Mouse (Mus musculus): Measurements from ENCODE around the gene Pde1b. TPM values are rescaled to one million over a fixed set of nuclear protein-coding genes. Genes with fewer than 3 reads are reported as not detected.

Gene Pde1b
- 0.08 TPM for polyA plus RNA-seq (2014; fragmentation: Illumina TruSeq; extraction: RNeasy Lipid Tissue Mini Kit (QIAGEN cat#74804); ENCODE audit: low read depth, low replicate concordance)

DNA sequence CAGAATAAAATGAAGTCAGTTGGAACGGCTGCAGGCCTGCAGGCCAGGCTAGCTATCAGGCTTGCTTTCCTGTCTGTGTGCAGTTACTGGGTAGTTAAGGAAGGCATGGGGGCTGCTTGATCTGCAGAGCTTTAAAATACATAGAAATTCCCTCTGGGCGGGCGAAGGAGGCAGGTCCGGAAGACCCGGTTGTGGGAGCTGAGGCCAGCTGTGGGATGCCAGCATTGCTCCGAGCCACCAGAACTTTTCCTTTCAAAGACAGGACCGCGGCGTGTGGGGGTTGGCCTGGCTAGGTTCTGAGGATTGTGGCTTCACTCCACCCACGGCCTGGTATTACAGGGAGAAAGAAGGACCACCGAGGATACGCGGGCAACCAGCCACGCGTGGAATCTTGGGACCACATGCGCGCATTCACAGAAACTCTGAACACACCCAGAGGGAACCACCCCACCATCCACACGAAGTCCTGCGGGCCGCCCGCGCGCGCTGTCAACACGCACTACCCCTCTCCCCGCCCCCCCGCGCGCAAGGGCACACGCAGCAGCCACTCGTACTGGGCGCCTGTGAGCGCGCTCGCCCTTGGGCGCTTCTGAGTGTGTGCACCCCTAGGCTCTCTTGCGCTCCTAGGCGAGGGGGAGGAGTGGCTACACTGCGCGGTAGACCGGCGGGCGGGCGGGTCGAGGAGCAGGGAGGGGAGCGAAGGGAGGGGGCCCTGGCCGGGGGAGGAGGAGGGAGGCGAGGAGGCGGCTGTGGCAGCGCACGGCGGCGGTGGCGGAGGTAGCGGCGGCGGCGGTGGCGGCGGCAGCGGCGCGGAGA lies at the start of gene Pde1b:
Pde1b (plus strand) TSS at position 600 of the 816 bp plus-strand sequence.

DNA sequence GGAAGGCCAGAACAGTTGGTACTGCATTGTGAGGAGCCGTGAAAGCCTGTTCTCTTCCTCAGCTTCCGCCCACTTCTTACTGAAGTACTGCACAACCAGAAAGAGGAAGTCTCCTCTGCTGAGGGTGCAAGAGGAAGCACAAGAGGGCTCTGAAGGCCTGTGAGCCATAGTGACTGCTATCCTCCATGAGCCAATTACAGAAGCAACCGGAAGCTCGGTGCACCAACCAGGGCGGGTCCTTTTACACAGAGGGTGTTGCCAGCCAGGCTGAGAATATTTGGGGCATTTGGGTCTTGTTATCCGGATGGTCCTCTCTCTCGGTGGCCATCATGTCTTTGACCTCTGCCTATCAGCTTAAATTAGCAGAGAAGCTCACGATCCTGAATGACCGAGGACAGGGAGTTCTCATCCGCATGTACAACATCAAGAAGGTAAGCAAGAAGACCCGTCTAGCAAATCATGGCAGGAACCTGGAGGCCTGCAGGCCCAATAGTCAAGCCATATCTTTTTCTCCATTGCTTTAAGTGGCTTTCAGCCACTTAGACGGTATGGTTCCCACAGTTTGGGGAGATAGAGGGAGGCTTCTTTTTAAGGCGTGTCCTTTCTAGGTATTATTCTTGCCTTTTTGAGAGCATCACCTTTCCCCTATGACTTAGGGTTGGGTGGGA lies 49.1 kb upstream of the Pde1b start, which contains the start of gene Nckap1l:
Nckap1l (plus strand) TSS at position 244 of the 668 bp plus-strand sequence.

DNA sequence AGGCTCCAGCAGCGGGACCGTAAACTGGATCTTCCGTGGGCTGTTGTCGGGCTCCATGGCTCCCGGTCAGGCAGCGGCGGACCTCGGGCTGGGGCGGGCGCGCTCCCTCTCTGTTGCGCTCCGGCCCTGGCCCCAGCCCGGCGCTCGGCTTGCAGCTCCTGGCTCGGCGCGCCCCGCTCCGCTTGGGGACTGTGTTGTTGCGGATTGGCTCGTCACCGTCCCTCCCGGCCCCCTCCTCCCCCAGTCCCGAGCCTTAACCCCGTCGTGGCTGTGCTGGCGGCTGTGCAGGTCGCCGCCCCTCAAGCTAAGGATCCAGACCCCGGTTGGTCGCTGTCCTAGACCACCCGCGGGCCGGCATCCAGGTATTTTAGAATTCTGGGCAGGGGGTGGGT lies 35.0 kb downstream of the Pde1b start, which contains the start of gene Ppp1r1a:
Ppp1r1a (minus strand) TSS at position 182 of the 392 bp plus-strand sequence.

DNA sequence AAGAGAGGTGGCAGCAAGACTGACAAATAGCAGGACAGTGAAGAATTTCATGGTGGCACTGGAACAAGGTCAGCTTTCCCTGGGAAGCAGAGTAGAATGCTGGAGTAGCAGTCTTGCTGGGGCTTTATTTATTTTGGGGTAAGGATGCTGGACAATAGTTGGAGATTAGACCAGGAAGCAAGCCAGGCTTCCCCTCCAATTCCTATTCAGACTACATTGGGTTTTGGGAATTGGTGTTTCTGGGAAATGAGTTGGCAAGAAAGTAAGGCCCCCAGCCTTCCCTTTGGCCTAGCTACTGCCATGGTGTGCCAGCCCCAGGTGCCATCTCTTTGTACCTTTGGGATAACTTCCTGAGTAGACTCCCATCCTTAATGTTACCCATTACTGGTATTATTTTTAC lies 62.1 kb downstream of the Pde1b start, which contains the start of gene Glycam1:
Glycam1 (minus strand) TSS at position 101 of the 400 bp plus-strand sequence.

Other genes starting within 250 kb of the Pde1b start
- gene Nfe2, start 244.6 kb upstream of the Pde1b start, polyA plus RNA-seq (2014; fragmentation: Illumina TruSeq; extraction: RNeasy Lipid Tissue Mini Kit (QIAGEN cat#74804); ENCODE audit: low read depth, low replicate concordance): 0.98 TPM
- gene Copz1, start 230.3 kb upstream of the Pde1b start, polyA plus RNA-seq (2014; fragmentation: Illumina TruSeq; extraction: RNeasy Lipid Tissue Mini Kit (QIAGEN cat#74804); ENCODE audit: low read depth, low replicate concordance): 108 TPM
- not detected for gene Gpr84, start 192.4 kb upstream of the Pde1b start, polyA plus RNA-seq (2014; fragmentation: Illumina TruSeq; extraction: RNeasy Lipid Tissue Mini Kit (QIAGEN cat#74804); ENCODE audit: low read depth, low replicate concordance)
- not detected for gene Zfp385a, start 162.9 kb upstream of the Pde1b start, polyA plus RNA-seq (2014; fragmentation: Illumina TruSeq; extraction: RNeasy Lipid Tissue Mini Kit (QIAGEN cat#74804); ENCODE audit: low read depth, low replicate concordance)
- gene Itga5, start 136.3 kb upstream of the Pde1b start, polyA plus RNA-seq (2014; fragmentation: Illumina TruSeq; extraction: RNeasy Lipid Tissue Mini Kit (QIAGEN cat#74804); ENCODE audit: low read depth, low replicate concordance): 2.1 TPM
- not detected for gene Gtsf1, start 72.6 kb upstream of the Pde1b start, polyA plus RNA-seq (2014; fragmentation: Illumina TruSeq; extraction: RNeasy Lipid Tissue Mini Kit (QIAGEN cat#74804); ENCODE audit: low read depth, low replicate concordance)
- not detected for gene Gtsf2, start 54.6 kb upstream of the Pde1b start, polyA plus RNA-seq (2014; fragmentation: Illumina TruSeq; extraction: RNeasy Lipid Tissue Mini Kit (QIAGEN cat#74804); ENCODE audit: low read depth, low replicate concordance)
- 2.5 TPM for gene Nckap1l, start 49.2 kb upstream of the Pde1b start, polyA plus RNA-seq (2014; fragmentation: Illumina TruSeq; extraction: RNeasy Lipid Tissue Mini Kit (QIAGEN cat#74804); ENCODE audit: low read depth, low replicate concordance)
- not detected for gene Ppp1r1a, start 35.0 kb downstream of the Pde1b start, polyA plus RNA-seq (2014; fragmentation: Illumina TruSeq; extraction: RNeasy Lipid Tissue Mini Kit (QIAGEN cat#74804); ENCODE audit: low read depth, low replicate concordance)
- not detected for gene Glycam1, start 62.0 kb downstream of the Pde1b start, polyA plus RNA-seq (2014; fragmentation: Illumina TruSeq; extraction: RNeasy Lipid Tissue Mini Kit (QIAGEN cat#74804); ENCODE audit: low read depth, low replicate concordance)

Measured in liver, adult 10 weeks (tissue).